Mouse (Mus musculus) heart, postnatal 10 days (tissue): Measurements from ENCODE around the gene Tbx10. TPM values are rescaled to one million over a fixed set of nuclear protein-coding genes. Genes with fewer than 3 reads are reported as not detected.
"Not testable (repeated sequence)": the region's sequence is repeated elsewhere in the genome, so short reads cannot be mapped to it uniquely, and the experiment has no call there.

ENCODE experiments used
- DNase-seq, 2 experiments: peaks; one replicate each; pipeline ENCODE4 v3.0.0; 2021
- intact Hi-C: fragments of 180-260 bp; cut with DNase I; formaldehyde crosslinking; loops from one replicate; pipeline ENCODE4 v1.15.1; 2025
- total RNA-seq, 2 experiments: library from RNA; stranded (reverse); gene quantifications; 2 replicates each; pipeline ENCODE4 v1.2.3; 2021

The Tbx10 gene
- total RNA-seq, 2 experiments from 2014 or later = not detected

GRCm38 (mm10) chr19:3972229-3972628 lies 20.3 kb upstream of the Tbx10 start, which contains the start of gene Aldh3b2:
TSS of gene Aldh3b2 (plus strand) at chr19:3972328.
- intact Hi-C loops = no loop called here
- no peak for DNase-seq

DNA sequence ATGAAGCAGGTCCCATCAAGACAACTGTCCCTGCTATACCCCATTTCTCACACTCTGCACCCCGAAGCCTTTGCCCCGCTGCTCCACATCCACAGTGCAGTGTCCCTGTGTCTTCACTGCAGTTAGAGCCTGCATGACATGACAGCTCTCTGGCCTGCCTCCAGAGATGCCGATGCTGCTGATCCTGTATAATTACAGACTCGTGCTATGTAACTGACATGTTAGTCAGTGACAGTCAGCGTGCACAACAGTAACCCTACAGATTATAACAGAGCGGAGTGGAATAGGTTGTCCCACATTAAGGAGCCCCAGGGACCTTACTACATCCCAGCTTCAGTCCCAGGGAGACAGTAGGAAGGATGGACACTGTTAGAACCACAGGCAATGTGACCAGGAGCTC lies 17.9 kb upstream of the Tbx10 start:
- DNase-seq, intact Hi-C loops: not testable (repeated sequence)

DNA sequence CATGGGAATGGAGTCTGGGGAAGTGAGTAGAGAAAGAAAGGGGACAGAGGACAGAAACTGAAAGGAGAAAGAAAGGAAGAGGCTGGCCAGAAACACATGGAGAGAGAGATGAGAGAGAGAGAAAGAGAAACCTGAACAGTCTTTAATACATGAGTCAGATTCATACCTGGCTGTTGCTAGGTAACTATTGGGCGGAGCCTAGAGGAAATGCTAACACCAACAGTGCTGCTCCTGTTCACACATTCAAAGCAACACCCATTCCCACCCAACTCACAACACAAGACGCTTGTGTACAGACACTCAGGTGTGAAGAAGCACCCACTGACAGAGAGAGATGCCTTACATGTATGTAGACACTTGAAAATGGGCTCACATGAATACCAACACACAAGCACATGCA lies 16.7 kb upstream of the Tbx10 start:
- intact Hi-C loops = no loop called here

GRCm38 (mm10) chr19:3980309-3980708 lies 12.2 kb upstream of the Tbx10 start:
- intact Hi-C loops = loop anchor here (1.0 to 5.0 kb wide), 4 partner anchors 34 to 258 kb away; no protein-coding TSS in a partner anchor
- peak; percentile 88 to 93 for DNase-seq

More for the DNA sequence above, 16.7 kb upstream of the Tbx10 start:
- no peak for DNase-seq

DNA sequence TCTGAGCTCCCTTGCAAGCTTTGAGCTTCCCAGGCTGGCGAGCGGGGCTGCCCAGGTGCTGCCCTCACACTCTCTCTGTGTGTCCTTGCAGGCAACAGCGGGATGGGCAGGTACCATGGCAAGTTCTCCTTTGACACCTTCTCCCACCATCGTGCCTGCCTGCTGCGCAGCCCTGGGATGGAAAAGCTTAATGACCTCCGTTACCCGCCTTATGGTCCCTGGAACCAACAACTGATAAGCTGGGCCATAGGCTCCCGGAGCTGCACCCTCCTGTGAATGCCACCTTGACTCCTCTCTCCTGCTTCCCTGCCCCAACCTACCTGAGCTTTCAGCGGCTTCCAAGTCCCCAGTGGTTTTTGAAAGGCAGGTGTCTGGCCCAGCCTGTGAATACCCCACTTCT lies 11.6 kb upstream of the Tbx10 start:
- intact Hi-C loops = loop anchor here (1.0 to 5.0 kb wide), 4 partner anchors 35 to 259 kb away; no protein-coding TSS in a partner anchor
- no peak for DNase-seq

GRCm38 (mm10) chr19:3983527-3984200 lies 8.9 kb upstream of the Tbx10 start:
- intact Hi-C loops = loop anchor here (5.0 kb wide), 3 partner anchors 91 to 261 kb away; no protein-coding TSS in a partner anchor
- DNase-seq = no peak

GRCm38 (mm10) chr19:3985261-3985681 lies 7.3 kb upstream of the Tbx10 start:
- intact Hi-C loops = no loop called here
- DNase-seq = peak; percentile 63 to 65

GRCm38 (mm10) chr19:3986334-3986733 lies 6.2 kb upstream of the Tbx10 start, which contains the start of gene Acy3:
TSS of gene Acy3 (plus strand) at chr19:3986570.
- intact Hi-C loops = no loop called here
- DNase-seq = peak; percentile 91

- DNase-seq = no peak
- intact Hi-C loops = no loop called here
Measured at GRCm38 (mm10) chr19:3988066-3988465, 4.5 kb upstream of the Tbx10 start.

GRCm38 (mm10) chr19:3988750-3989149 lies 3.8 kb upstream of the Tbx10 start:
- intact Hi-C loops = no loop called here
- DNase-seq = no peak

GRCm38 (mm10) chr19:3990804-3991203 lies 1.7 kb upstream of the Tbx10 start:
- intact Hi-C loops = no loop called here
- no peak for DNase-seq

DNA sequence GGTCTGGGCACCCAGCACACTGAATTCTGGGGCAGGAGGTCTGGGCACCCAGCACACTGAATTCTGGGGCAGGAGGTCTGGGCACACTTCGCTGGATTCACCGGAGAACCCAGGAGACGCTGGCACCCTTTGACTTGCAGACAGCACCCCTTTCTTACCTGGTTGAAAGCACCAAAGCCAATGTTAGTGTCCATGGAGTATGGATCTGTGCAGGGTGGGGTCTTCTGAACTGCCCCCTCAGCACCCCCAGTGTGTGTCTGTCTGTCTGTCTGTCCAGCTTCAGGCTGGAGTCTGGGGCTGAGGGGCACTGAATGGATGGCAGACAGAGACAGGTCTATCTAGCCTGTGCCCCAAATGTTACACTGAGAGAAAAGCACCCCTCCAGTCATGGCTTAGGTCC lies 990 bp upstream of the Tbx10 start:
- no peak for DNase-seq
- intact Hi-C loops = no loop called here

- DNase-seq = no peak
- intact Hi-C loops = no loop called here
Measured at GRCm38 (mm10) chr19:3991966-3992365, 586 bp upstream of the Tbx10 start.

DNA sequence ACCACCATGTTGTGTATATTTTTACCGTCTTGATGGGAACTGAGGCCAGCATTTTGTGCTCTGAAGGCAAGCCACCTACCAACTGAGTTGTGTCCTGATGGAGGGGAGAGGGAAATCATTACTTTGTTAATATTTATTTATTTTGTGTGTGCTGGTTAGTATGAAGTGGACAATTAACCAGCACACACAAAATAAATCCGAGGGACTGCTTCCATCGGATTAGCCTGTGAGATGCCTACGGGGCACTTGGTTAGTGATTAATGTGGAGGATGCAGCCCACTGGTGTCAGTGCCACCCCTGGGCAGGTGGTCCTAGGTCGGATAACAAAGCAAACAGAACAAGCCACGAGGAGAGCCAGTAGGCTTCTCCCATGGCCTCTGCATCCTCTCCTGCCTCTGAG lies 2.4 kb downstream of the Tbx10 start:
- DNase-seq = no peak
- intact Hi-C loops = no loop called here

DNA sequence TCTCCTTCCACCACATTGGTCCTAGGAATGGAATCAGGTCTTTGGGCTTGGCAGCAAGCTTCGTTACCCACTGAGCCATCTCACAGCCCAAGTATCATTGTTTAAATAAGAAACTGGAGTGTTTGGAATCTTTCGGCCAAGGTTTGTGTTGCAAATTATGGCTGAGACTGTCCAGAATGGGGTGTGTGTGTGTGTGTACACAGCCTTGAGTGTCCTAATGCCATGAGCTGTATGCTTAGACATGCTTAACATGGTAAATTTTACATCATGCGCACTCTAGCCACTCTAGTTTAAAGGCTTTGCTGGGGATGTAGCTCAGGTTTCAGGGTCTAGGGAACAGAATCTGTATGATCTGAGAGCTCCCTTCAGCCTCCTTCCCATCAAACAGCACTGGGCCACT lies 3.0 kb downstream of the Tbx10 start:
- DNase-seq = no peak

GRCm38 (mm10) chr19:3996106-3996505 lies 3.6 kb downstream of the Tbx10 start:
- intact Hi-C loops = no loop called here

More for the DNA sequence above, 3.0 kb downstream of the Tbx10 start:
- intact Hi-C loops = no loop called here

DNA sequence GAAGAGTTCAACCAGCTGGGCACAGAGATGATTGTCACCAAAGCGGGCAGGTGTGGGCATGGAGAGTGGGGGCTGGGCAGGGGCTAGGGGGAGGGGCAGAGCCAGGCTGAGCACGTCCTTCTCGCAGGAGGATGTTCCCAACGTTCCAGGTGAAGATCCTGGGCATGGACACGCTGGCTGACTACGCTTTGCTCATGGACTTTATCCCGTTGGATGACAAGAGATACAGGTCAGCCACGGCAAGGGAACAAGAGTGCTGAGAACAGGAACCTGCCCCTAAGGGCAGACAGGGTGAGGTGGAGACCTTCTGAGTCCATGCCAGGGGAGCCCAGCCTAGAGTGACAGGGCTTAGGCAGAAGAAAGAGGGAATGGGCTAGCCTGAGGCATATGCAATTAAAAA lies 4.2 kb downstream of the Tbx10 start:
- intact Hi-C loops = no loop called here
- no peak for DNase-seq

More at GRCm38 (mm10) chr19:3996106-3996505, 3.6 kb downstream of the Tbx10 start:
- DNase-seq = no peak

GRCm38 (mm10) chr19:3997231-3997630 lies 4.7 kb downstream of the Tbx10 start:
- intact Hi-C loops = no loop called here
- no peak for DNase-seq

- intact Hi-C loops = no loop called here
- no peak for DNase-seq
Measured at GRCm38 (mm10) chr19:3998335-3998734, 5.8 kb downstream of the Tbx10 start.

DNA sequence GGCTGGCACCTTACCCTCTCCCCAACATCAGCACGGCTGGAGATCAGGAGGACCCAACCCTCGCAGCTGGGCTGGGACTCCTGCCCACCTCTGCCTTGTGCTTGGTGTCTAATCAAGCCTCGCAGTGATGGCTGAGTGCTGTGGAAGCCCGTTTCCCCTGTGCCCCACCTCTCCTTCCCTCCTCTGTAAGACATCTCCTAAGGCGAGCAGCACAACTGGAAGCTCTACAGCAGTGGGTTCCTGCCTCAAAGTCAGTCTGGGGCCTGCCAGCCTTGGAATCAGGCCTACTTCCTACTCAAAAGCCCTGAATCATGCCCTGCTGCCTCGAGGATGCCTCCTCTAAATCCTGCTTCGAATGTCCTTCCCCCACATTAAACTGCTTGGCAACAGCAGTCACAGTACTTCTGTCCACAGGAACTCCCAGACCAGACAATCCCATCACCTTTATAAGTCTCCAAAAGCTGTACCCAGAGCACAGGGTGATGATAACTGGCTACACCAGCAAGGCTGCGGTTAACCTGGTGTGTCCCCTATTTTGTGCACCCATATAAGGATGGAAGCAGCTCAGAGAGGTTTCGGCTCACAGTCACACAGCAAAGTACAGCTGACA lies 6.7 kb downstream of the Tbx10 start:
- no peak for DNase-seq

GRCm38 (mm10) chr19:4000119-4000900 lies 7.8 kb downstream of the Tbx10 start, which contains the start of the genes Nudt8 and Gm49405:
TSS of gene Nudt8 (plus strand) at chr19:4000580.
TSS of gene Gm49405 (plus strand) at chr19:4000626.
- intact Hi-C loops = no loop called here
- peak; percentile 98 for DNase-seq

More for the DNA sequence above, 6.7 kb downstream of the Tbx10 start:
- intact Hi-C loops = no loop called here
